Mouse (Mus musculus): ENCODE results near the gene Ccl2. TPM values are rescaled to one million over a fixed set of nuclear protein-coding genes. Genes with fewer than 3 reads are reported as not detected.

The Ccl2 gene
- total RNA-seq (2021) = 1 to 10 TPM; 1.2 to 1.3 TPM
- long read RNA-seq, experiment 1 = 0 reads
- long read RNA-seq, experiment 2, partial matches to known transcripts = 0 of 2 reads
- long read RNA-seq, experiment 2, other reads (novel, unspliced or antisense) = 0 of 2 reads

- peak; percentile 81 to 85 for DNase-seq
Measured at GRCm38 (mm10) chr11:82035356-82035755, at the start of gene Ccl2. Gene Ccl2, plus strand, starts transcription at chr11:82035571.

GRCm38 (mm10) chr11:81996172-81996841, 39.1 kb upstream of the Ccl2 start:
- DNase-seq = peak; percentile 75 to 77

- peak; percentile 18 to 24 for DNase-seq
Measured at GRCm38 (mm10) chr11:81997085-81997484, 38.3 kb upstream of the Ccl2 start.

- no peak for DNase-seq
Measured at GRCm38 (mm10) chr11:81998646-81999045, 36.7 kb upstream of the Ccl2 start.

- no peak for DNase-seq
Measured at GRCm38 (mm10) chr11:81999469-81999868, 35.9 kb upstream of the Ccl2 start.

- DNase-seq = no peak
Measured at GRCm38 (mm10) chr11:82000581-82000980, 34.8 kb upstream of the Ccl2 start.

- DNase-seq = no peak
Measured at GRCm38 (mm10) chr11:82004810-82005209, 30.6 kb upstream of the Ccl2 start.

GRCm38 (mm10) chr11:82006796-82007423, 28.5 kb upstream of the Ccl2 start:
- peak; percentile 54 to 65 for DNase-seq

GRCm38 (mm10) chr11:82010115-82010514, 25.3 kb upstream of the Ccl2 start:
- DNase-seq = no peak

GRCm38 (mm10) chr11:82011411-82012193, 23.8 kb upstream of the Ccl2 start:
- no peak for DNase-seq

- DNase-seq = no peak
Measured at GRCm38 (mm10) chr11:82013756-82014155, 21.6 kb upstream of the Ccl2 start.

GRCm38 (mm10) chr11:82015066-82015465, 20.3 kb upstream of the Ccl2 start:
- DNase-seq = no peak

- no peak for DNase-seq
Measured at GRCm38 (mm10) chr11:82016181-82016780, 19.1 kb upstream of the Ccl2 start.

- no peak for DNase-seq
Measured at GRCm38 (mm10) chr11:82019389-82019788, 16.0 kb upstream of the Ccl2 start.

- DNase-seq = no peak
Measured at GRCm38 (mm10) chr11:82019793-82020192, 15.6 kb upstream of the Ccl2 start.

- DNase-seq = no peak
Measured at GRCm38 (mm10) chr11:82021406-82021805, 14.0 kb upstream of the Ccl2 start.

GRCm38 (mm10) chr11:82022504-82023056, 12.8 kb upstream of the Ccl2 start:
- no peak for DNase-seq

- DNase-seq = peak; percentile 74 to 77
Measured at GRCm38 (mm10) chr11:82023769-82024168, 11.6 kb upstream of the Ccl2 start.

GRCm38 (mm10) chr11:82030171-82030570, 5.2 kb upstream of the Ccl2 start:
- peak; percentile 36 to 63 for DNase-seq

- no peak for DNase-seq
Measured at GRCm38 (mm10) chr11:82032136-82032535, 3.2 kb upstream of the Ccl2 start.

GRCm38 (mm10) chr11:82032678-82033344, 2.6 kb upstream of the Ccl2 start:
- peak; percentile 69 to 78 for DNase-seq
